Mouse (Mus musculus): ENCODE measurements around the gene Atp8a1. TPM values are rescaled to one million over a fixed set of nuclear protein-coding genes. Genes with fewer than 3 reads are reported as not detected.

Gene Atp8a1
- polyA plus RNA-seq, 1 experiment = 39.1 TPM

GRCm38 (mm10) chr5:67646756-67647529 is 200.3 kb downstream of the Atp8a1 start:
- H3K4me3 ChIP-seq (replicated peaks) = no peak overlapping the region
- H3K27me3 ChIP-seq (replicated peaks) = no peaks in the 10 kb centered on the region
- peaks cover 98% of the 10 kb centered on the region for H3K36me3 ChIP-seq (replicated peaks; ENCODE audit: low read length)
- peaks cover 22% of the 10 kb centered on the region for H3K4me1 ChIP-seq
- H3K9me3 ChIP-seq = no peaks in the 10 kb centered on the region
- TF ChIP-seq GATA1 (IDR thresholded peaks at IDR 0.05; ENCODE audit: borderline replicate concordance, low read length) (no peak), FLI1 (IDR thresholded peaks at IDR 0.05; ENCODE audit: low read length) (no peak)

DNA sequence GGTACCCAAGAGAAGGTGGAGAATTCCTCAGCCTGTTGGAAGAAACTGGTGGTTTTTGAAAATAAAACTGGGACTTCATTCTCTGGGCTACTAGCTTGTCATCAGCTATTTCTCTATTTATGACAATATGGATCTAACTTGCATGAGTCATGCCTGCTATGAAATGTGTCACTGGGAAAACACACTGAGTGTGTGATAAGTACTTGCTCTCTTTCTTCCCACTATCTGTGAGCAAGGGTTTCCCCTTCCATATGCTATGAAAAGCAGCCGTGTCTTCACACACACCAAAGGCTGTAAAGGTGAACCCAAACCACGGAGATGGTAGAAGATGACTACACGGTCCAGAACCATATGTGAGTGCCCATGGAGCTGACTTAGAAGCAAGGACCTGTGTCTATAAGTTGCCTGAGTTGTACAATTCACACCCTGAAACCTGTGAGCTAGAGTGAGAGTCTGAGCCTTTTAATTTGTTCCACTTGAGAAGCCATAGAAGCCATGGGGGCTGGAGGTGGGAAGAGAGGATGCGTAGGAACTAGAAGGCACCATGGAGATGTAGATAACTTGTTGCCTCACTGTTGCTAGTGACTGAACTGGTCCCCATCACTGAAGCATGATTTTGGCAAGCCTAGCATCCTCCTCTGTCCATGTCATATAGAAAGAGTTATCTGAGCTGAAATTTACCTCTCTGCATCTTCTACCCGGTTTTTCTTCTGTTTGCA is 203.5 kb downstream of the Atp8a1 start:
- H3K9me3 ChIP-seq = no peaks in the 10 kb centered on the region
- H3K4me3 ChIP-seq (replicated peaks) = no peak overlapping the region
- H3K36me3 ChIP-seq (replicated peaks; ENCODE audit: low read length) = peaks cover 98% of the 10 kb centered on the region
- TF ChIP-seq FLI1 (IDR thresholded peaks at IDR 0.05; ENCODE audit: low read length) (no peak), GATA1 (IDR thresholded peaks at IDR 0.05; ENCODE audit: borderline replicate concordance, low read length) (no peak)
- H3K27me3 ChIP-seq (replicated peaks) = no peaks in the 10 kb centered on the region
- H3K4me1 ChIP-seq = peaks cover 25% of the 10 kb centered on the region

DNA sequence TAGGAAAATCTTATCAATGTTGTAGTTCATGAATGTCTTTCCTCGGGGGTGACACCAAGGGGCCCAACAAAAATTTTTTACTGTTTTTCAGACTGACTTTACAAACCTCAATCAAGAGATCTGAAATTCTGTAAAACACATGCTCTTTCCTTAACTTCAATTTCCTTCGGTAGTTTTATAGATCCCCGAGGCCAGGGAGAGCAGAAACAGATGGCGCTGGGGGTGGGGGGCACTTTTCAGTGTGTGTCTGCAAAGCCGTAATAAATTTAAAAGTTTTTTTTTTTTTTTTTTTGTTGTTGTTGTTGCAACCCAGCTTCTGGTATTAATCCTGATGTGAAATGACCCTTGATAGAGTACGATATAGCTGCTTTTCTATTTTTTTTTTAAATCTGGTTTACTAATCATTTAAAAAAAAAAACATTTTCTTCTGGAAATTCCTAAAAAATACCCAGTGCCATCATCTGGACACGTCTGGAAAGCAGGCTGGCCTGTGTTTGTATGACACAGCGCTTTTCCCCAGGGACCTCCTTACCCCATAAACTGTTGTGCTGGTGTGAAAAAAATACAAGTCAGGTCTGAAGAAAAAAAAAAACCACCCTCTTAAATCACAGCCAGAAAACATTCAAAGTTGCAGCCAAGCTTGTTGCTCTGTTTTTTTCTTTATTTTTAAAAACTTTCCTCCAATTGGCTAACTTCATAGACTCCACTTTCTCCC is 205.7 kb downstream of the Atp8a1 start:
- TF ChIP-seq FLI1 (IDR thresholded peaks at IDR 0.05; ENCODE audit: low read length) (no peak), GATA1 (IDR thresholded peaks at IDR 0.05; ENCODE audit: borderline replicate concordance, low read length) (no peak)
- H3K27me3 ChIP-seq (replicated peaks) = no peaks in the 10 kb centered on the region
- no peaks in the 10 kb centered on the region for H3K9me3 ChIP-seq
- H3K4me1 ChIP-seq = peaks cover 25% of the 10 kb centered on the region
- H3K4me3 ChIP-seq (replicated peaks) = no peak overlapping the region
- H3K36me3 ChIP-seq (replicated peaks; ENCODE audit: low read length) = peaks cover 98% of the 10 kb centered on the region

GRCm38 (mm10) chr5:67640596-67641312 is 206.5 kb downstream of the Atp8a1 start:
- Histone ChIP-seq H3K36me3 (replicated peaks; ENCODE audit: low read length) (peaks cover 98% of the 10 kb centered on the region), H3K9me3 (no peaks in the 10 kb centered on the region), H3K27me3 (replicated peaks) (no peaks in the 10 kb centered on the region), H3K4me1 (peaks cover 25% of the 10 kb centered on the region), H3K4me3 (replicated peaks) (no peak overlapping the region)
- TF ChIP-seq FLI1 (IDR thresholded peaks at IDR 0.05; ENCODE audit: low read length) (no peak), GATA1 (IDR thresholded peaks at IDR 0.05; ENCODE audit: borderline replicate concordance, low read length) (no peak)

DNA sequence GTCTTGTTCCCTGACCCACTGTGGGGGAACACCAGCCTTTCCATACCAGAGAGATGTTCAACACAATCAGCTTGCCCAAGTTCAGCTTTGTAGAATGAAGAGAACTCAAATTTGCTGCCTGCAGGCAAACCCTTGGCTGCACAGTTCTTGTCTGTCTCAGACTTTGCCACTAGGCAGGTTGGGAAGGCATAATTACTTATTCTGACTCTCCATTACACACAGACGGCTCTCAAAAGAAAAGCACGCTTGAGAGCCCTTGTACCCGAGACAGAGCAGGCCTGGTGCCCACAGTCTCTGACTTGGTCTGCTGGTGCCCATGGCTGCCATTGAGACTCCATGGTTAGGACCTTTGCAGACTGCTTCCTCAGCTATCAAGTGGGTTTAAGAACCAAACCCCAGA is 212.9 kb downstream of the Atp8a1 start:
- H3K4me3 ChIP-seq (replicated peaks) = no peak overlapping the region
- peaks cover 88% of the 10 kb centered on the region for H3K36me3 ChIP-seq (replicated peaks; ENCODE audit: low read length)
- TF ChIP-seq GATA1 (IDR thresholded peaks at IDR 0.05; ENCODE audit: borderline replicate concordance, low read length) (no peak), FLI1 (IDR thresholded peaks at IDR 0.05; ENCODE audit: low read length) (no peak)
- H3K4me1 ChIP-seq = peaks cover 10% of the 10 kb centered on the region
- H3K27me3 ChIP-seq (replicated peaks) = no peaks in the 10 kb centered on the region
- H3K9me3 ChIP-seq = no peaks in the 10 kb centered on the region

GRCm38 (mm10) chr5:67633831-67634268 is 213.4 kb downstream of the Atp8a1 start:
- TF ChIP-seq FLI1 (IDR thresholded peaks at IDR 0.05; ENCODE audit: low read length) (no peak), GATA1 (IDR thresholded peaks at IDR 0.05; ENCODE audit: borderline replicate concordance, low read length) (no peak)
- Histone ChIP-seq H3K36me3 (replicated peaks; ENCODE audit: low read length) (peaks cover 88% of the 10 kb centered on the region), H3K9me3 (no peaks in the 10 kb centered on the region), H3K4me1 (peaks cover 10% of the 10 kb centered on the region), H3K4me3 (replicated peaks) (no peak overlapping the region), H3K27me3 (replicated peaks) (no peaks in the 10 kb centered on the region)

- no peaks in the 10 kb centered on the region for H3K9me3 ChIP-seq
- no peak overlapping the region for H3K4me3 ChIP-seq (replicated peaks)
- no peak for TF ChIP-seq GATA1 (IDR thresholded peaks at IDR 0.05; ENCODE audit: borderline replicate concordance, low read length)
- TF ChIP-seq FLI1 (IDR thresholded peaks at IDR 0.05; ENCODE audit: low read length) = no peak
- no peaks in the 10 kb centered on the region for H3K27me3 ChIP-seq (replicated peaks)
- H3K36me3 ChIP-seq (replicated peaks; ENCODE audit: low read length) = peaks cover 88% of the 10 kb centered on the region
- peaks cover 12% of the 10 kb centered on the region for H3K4me1 ChIP-seq
Observed at GRCm38 (mm10) chr5:67633138-67633782, 214.0 kb downstream of the Atp8a1 start.

DNA sequence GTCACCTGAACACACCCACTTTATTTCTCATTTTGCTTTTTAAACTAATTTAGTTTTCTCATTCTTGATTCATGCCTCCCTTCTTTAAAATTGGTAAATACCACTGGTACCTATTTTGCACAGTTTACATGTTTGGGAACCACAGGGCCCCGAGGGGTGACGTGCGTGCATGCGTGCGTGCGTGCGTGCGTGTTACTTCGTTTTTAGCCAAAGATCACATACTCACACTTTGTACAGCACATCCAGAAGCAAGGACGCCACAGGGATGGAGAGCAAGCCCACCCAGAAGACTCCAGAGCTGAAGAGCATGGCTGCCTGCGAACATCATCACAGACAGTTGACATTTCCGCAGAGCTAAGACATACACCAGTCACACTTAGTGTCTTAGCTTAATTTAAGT is 216.0 kb downstream of the Atp8a1 start:
- Histone ChIP-seq H3K9me3 (no peaks in the 10 kb centered on the region), H3K36me3 (replicated peaks; ENCODE audit: low read length) (peaks cover 88% of the 10 kb centered on the region), H3K4me3 (replicated peaks) (no peak overlapping the region), H3K27me3 (replicated peaks) (no peaks in the 10 kb centered on the region), H3K4me1 (peaks cover 21% of the 10 kb centered on the region)
- TF ChIP-seq FLI1 (IDR thresholded peaks at IDR 0.05; ENCODE audit: low read length) = no peak
- TF ChIP-seq GATA1 (IDR thresholded peaks at IDR 0.05; ENCODE audit: borderline replicate concordance, low read length) = no peak

- Histone ChIP-seq H3K36me3 (replicated peaks; ENCODE audit: low read length) (peaks cover 94% of the 10 kb centered on the region), H3K9me3 (no peaks in the 10 kb centered on the region), H3K4me3 (replicated peaks) (no peak overlapping the region), H3K4me1 (peaks cover 21% of the 10 kb centered on the region), H3K27me3 (replicated peaks) (no peaks in the 10 kb centered on the region)
- TF ChIP-seq FLI1 (IDR thresholded peaks at IDR 0.05; ENCODE audit: low read length) = no peak
- no peak for TF ChIP-seq GATA1 (IDR thresholded peaks at IDR 0.05; ENCODE audit: borderline replicate concordance, low read length)
Observed at GRCm38 (mm10) chr5:67629861-67630260, 217.4 kb downstream of the Atp8a1 start.

Data from megakaryocyte, embryonic 14.5 days (primary cell).